In the genomic region with DNA sequence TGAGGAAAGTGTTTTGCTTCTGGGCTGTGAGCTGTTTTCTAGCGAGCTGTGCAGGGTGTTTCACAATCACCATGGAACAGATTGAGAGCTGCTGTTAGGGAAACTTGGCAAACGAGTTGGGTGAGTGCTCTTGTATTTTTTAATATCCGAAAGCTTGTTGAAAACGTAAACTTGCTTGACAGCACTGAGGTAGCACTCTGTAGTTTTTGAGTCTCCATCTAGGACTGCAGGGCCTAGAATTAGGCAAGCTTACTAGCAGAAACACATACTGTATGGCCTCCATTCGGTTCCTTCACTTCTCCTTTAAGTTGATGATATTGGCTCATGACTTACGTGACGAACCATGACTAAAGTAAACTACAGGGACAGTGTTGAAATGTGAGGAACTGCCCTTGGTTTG, we compare ENCODE assay signal across 8 mouse cellular contexts. TPM values are rescaled to one million over a fixed set of nuclear protein-coding genes. Genes with fewer than 3 reads are reported as not detected.
DNase-seq lines count a peak whose midpoint lies in the region; ATAC-seq lines count a peak whose summit lies in the region.

No protein-coding gene starts in this region.

- H3K4me2 ChIP-seq in stomach, embryonic 16.5 days (ENCODE audit: low read depth, low read length), result peak overlapping the region; percentile 33
- no peak overlapping the region for H3K4me2 ChIP-seq in midbrain, embryonic 11.5 days

- no peak overlapping the region; the same call in 1 of the 2 replicates for H3K4me3 ChIP-seq in stomach, embryonic 16.5 days (replicated peaks; ENCODE audit: low read length)
- no peak overlapping the region for H3K4me3 ChIP-seq in midbrain, embryonic 11.5 days (ENCODE audit: low read depth, low read length)

- H3K9me3 ChIP-seq in stomach, embryonic 16.5 days (replicated peaks; ENCODE audit: control insufficient read depth, low read length), result peaks cover 2% of the 10 kb centered on the region; the same call in 1 of the 2 replicates
- H3K9me3 ChIP-seq in midbrain, embryonic 11.5 days (ENCODE audit: control insufficient read depth, low read length), result no peaks in the 10 kb centered on the region

- peak; percentile 22 for DNase-seq in ovary, adult 18-20 months (ENCODE audit: low spot score)
- DNase-seq in ovary, postnatal 10 days (ENCODE audit: low spot score), result no peak
- peak; percentile 75 for DNase-seq in fibroblast of lung, adult 2 months (ENCODE audit: low read depth)
- DNase-seq in layer of hippocampus, adult 9-11 months, result peak; percentile 57
- no peak for DNase-seq in midbrain, embryonic 11.5 days (ENCODE audit: low spot score, missing footprints)
- DNase-seq in thymus, adult 18-20 months, result no peak
- no peak for DNase-seq in spleen, postnatal 36 days (ENCODE audit: low spot score in 2 of 2)

- WGBS in stomach, embryonic 16.5 days, result 33% methylated on average over 7 of the region's 7 CpGs
- 86% methylated on average over 7 of the region's 7 CpGs for WGBS in midbrain, embryonic 11.5 days

- H3K27me3 ChIP-seq in stomach, embryonic 16.5 days (ENCODE audit: control insufficient read depth, insufficient read depth, low read length), result no peaks in the 10 kb centered on the region
- no peaks in the 10 kb centered on the region for H3K27me3 ChIP-seq in midbrain, embryonic 11.5 days (ENCODE audit: control insufficient read depth, insufficient read depth, low read length)

- 0 out of 2 replicates have a peak, but pooled peaks cover 5% of the 10 kb centered on the region for H3K36me3 ChIP-seq in stomach, embryonic 16.5 days (ENCODE audit: control insufficient read depth, insufficient read depth, low read length)
- no peaks in the 10 kb centered on the region for H3K36me3 ChIP-seq in midbrain, embryonic 11.5 days (ENCODE audit: control insufficient read depth, insufficient read depth, low read length)

- peak; percentile 77 for ATAC-seq in stomach, embryonic 16.5 days (ENCODE audit: insufficient read depth, low FRiP score)
- no peak for ATAC-seq in midbrain, embryonic 11.5 days (ENCODE audit: low FRiP score)

- H3K9ac ChIP-seq in stomach, embryonic 16.5 days (ENCODE audit: low read length), result no peak overlapping the region
- H3K9ac ChIP-seq in midbrain, embryonic 11.5 days (ENCODE audit: low read length), result no peak overlapping the region

- peaks cover 7% of the 10 kb centered on the region; the same call in 1 of the 2 replicates for H3K4me1 ChIP-seq in stomach, embryonic 16.5 days (ENCODE audit: control insufficient read depth, insufficient read depth, low read length)
- H3K4me1 ChIP-seq in midbrain, embryonic 11.5 days (ENCODE audit: control insufficient read depth, insufficient read depth, low read length), result no peaks in the 10 kb centered on the region

- peak overlapping the region; percentile 84 for H3K27ac ChIP-seq in stomach, embryonic 16.5 days (ENCODE audit: low read length)
- H3K27ac ChIP-seq in midbrain, embryonic 11.5 days (ENCODE audit: low read depth, low read length), result no peak overlapping the region

RNA-seq across cellular contexts. Expression of a gene that starts 38.1 kb away (rescaled TPM):
- 95.9 and 102 TPM in 2 replicates for polyA plus RNA-seq in stomach, embryonic 16.5 days (2015; fragmentation: Nextera tagmentation; extraction: Ambion mirVana)
- 163 and 166 TPM in 2 replicates for polyA plus RNA-seq in midbrain, embryonic 11.5 days (2014; fragmentation: Nextera tagmentation; extraction: Ambion mirVana)

Comparison
In these comparisons a context has a peak if more than half of its experiments do, and no peak if none do; other contexts are left out.
1. DNase-seq: peak in ovary, adult 18-20 months (single experiment), fibroblast of lung, adult 2 months (single experiment) and layer of hippocampus, adult 9-11 months (single experiment); none in ovary, postnatal 10 days (single experiment), midbrain, embryonic 11.5 days (single experiment), thymus, adult 18-20 months (0 of 2) and spleen, postnatal 36 days (0 of 2).